27 mouse cellular contexts compared by ENCODE assay signal in the genomic region with DNA sequence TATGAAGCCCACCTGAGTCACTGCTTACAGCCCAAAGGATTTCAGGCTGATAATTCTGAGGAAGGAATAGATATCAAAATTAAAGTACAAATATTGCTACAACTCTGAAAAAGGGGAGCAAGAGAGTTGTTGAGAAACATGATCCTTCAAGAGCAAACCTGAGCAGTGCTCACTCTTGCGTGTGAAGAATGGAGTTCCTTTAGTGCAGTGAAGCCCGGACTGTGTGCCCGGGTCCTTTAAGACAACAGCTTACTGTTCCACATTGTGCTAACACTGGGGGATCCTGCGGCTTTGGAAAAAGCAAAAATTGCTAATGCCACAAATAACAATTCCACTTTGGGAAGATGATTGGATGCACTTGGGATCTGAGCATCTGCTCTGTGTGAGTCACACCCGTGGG.
DNase-seq lines count a peak whose midpoint lies in the region; ATAC-seq lines count a peak whose summit lies in the region.
"Had no signal": no experiment of that assay in that cellular context is flagged by ENCODE, and none has a peak within 500 bp of the region (broad histone marks: within the 10 kb centered on the region; RNA-seq: fewer than 3 reads in every experiment).

No protein-coding gene starts in this region.

- no peak overlapping the region for H3K27ac ChIP-seq in embryonic facial prominence, embryonic 14.5 days (replicated peaks; ENCODE audit: low read depth, low read length)
- no peak overlapping the region for H3K27ac ChIP-seq in embryonic facial prominence, embryonic 10.5 days (replicated peaks)
- no peak overlapping the region for H3K27ac ChIP-seq in kidney, embryonic 15.5 days
- H3K27ac ChIP-seq: embryonic facial prominence, embryonic 15.5 days; heart, embryonic 15.5 days; hindbrain, embryonic 10.5 days; hindbrain, embryonic 13.5 days had no signal

- H3K9me3 ChIP-seq in embryonic facial prominence, embryonic 14.5 days (ENCODE audit: control insufficient read depth, low read length) = no peaks in the 10 kb centered on the region
- H3K9me3 ChIP-seq in embryonic facial prominence, embryonic 10.5 days = no peaks in the 10 kb centered on the region
- no peaks in the 10 kb centered on the region for H3K9me3 ChIP-seq in kidney, embryonic 15.5 days (replicated peaks)
- H3K9me3 ChIP-seq: embryonic facial prominence, embryonic 15.5 days; heart, embryonic 12.5 days; heart, embryonic 15.5 days; hindbrain, embryonic 10.5 days; hindbrain, embryonic 13.5 days had no signal

- ATAC-seq in embryonic facial prominence, embryonic 14.5 days (ENCODE audit: low read depth) = no peak
- ATAC-seq in kidney, embryonic 15.5 days (replicated peaks; ENCODE audit: low FRiP score) = peak; percentile 58; the same call in 1 of the 2 replicates
- ATAC-seq: forebrain, embryonic 16.5 days; hindbrain, embryonic 16.5 days; Patski had no signal

- no peak overlapping the region for H3K9ac ChIP-seq in embryonic facial prominence, embryonic 14.5 days (ENCODE audit: low read depth, low read length)
- H3K9ac ChIP-seq in kidney, embryonic 15.5 days = no peak overlapping the region
- H3K9ac ChIP-seq: embryonic facial prominence, embryonic 15.5 days; heart, embryonic 12.5 days; heart, embryonic 15.5 days; hindbrain, embryonic 13.5 days had no signal

- no peaks in the 10 kb centered on the region for H3K27me3 ChIP-seq in embryonic facial prominence, embryonic 14.5 days (replicated peaks; ENCODE audit: control insufficient read depth, insufficient read depth, low read length)
- H3K27me3 ChIP-seq in embryonic facial prominence, embryonic 10.5 days (replicated peaks; ENCODE audit: low read depth, poor library complexity, severe bottlenecking) = no peaks in the 10 kb centered on the region
- H3K27me3 ChIP-seq in kidney, embryonic 15.5 days = no peaks in the 10 kb centered on the region
- H3K27me3 ChIP-seq: embryonic facial prominence, embryonic 15.5 days; heart, embryonic 12.5 days; heart, embryonic 15.5 days; hindbrain, embryonic 13.5 days had no signal

- no peaks in the 10 kb centered on the region for H3K4me1 ChIP-seq in embryonic facial prominence, embryonic 14.5 days (ENCODE audit: control insufficient read depth, insufficient read depth, low read length)
- H3K4me1 ChIP-seq in embryonic facial prominence, embryonic 10.5 days = peaks cover 4% of the 10 kb centered on the region; the same call in 1 of the 2 replicates
- 0 out of 2 replicates have a peak, but pooled peaks cover 5% of the 10 kb centered on the region for H3K4me1 ChIP-seq in kidney, embryonic 15.5 days
- H3K4me1 ChIP-seq: embryonic facial prominence, embryonic 15.5 days; heart, embryonic 15.5 days had no signal

- no peaks in the 10 kb centered on the region for H3K36me3 ChIP-seq in embryonic facial prominence, embryonic 14.5 days (ENCODE audit: control insufficient read depth, insufficient read depth, low read length)
- no peaks in the 10 kb centered on the region for H3K36me3 ChIP-seq in embryonic facial prominence, embryonic 10.5 days (replicated peaks)
- no peaks in the 10 kb centered on the region for H3K36me3 ChIP-seq in kidney, embryonic 15.5 days
- H3K36me3 ChIP-seq: embryonic facial prominence, embryonic 15.5 days; heart, embryonic 12.5 days; heart, embryonic 15.5 days; hindbrain, embryonic 10.5 days; hindbrain, embryonic 13.5 days had no signal

- no peak overlapping the region for H3K4me3 ChIP-seq in embryonic facial prominence, embryonic 14.5 days (ENCODE audit: low read depth, low read length)
- no peak overlapping the region for H3K4me3 ChIP-seq in embryonic facial prominence, embryonic 10.5 days
- no peak overlapping the region for H3K4me3 ChIP-seq in kidney, embryonic 15.5 days (replicated peaks)
- H3K4me3 ChIP-seq: embryonic facial prominence, embryonic 15.5 days; heart, embryonic 12.5 days; heart, embryonic 15.5 days; hindbrain, embryonic 10.5 days; hindbrain, embryonic 13.5 days had no signal

- peak; percentile 11 for DNase-seq in embryonic facial prominence, embryonic 14.5 days (ENCODE audit: low spot score)
- no peak for DNase-seq in embryonic facial prominence, embryonic 10.5 days (ENCODE audit: low spot score)
- DNase-seq in kidney, adult 11 months = no peak
- peak; percentile 10 for DNase-seq in layer of hippocampus, adult 11-12 months (ENCODE audit: low spot score)
- no peak for DNase-seq in layer of hippocampus, postnatal 25 days (ENCODE audit: extremely low spot score in 1 of 2, low spot score in 1 of 2)
- DNase-seq in thymus, postnatal 0 days (ENCODE audit: low spot score) = no peak
- no peak for DNase-seq in urinary bladder, postnatal 4 days (ENCODE audit: low spot score in 2 of 2)
- DNase-seq: adrenal gland, postnatal 10 days; adrenal gland, postnatal 36 days; cerebellum, adult 11 months; cerebellum, adult 2 months; cerebellum, adult 9-11 months; cerebellum, postnatal 25 days; embryo, embryonic 11 days; gastrocnemius, postnatal 25 days; heart, adult 18-20 months; heart, postnatal 10 days; heart, postnatal 36 days had no signal

- H3K4me2 ChIP-seq in embryonic facial prominence, embryonic 14.5 days (ENCODE audit: low read depth, low read length) = no peak overlapping the region
- no peak overlapping the region for H3K4me2 ChIP-seq in kidney, embryonic 15.5 days
- H3K4me2 ChIP-seq: embryonic facial prominence, embryonic 15.5 days; heart, embryonic 12.5 days; heart, embryonic 15.5 days; hindbrain, embryonic 13.5 days had no signal

- WGBS in embryonic facial prominence, embryonic 14.5 days = 55% methylated on average over 5 of the region's 5 CpGs
- 49% methylated on average over 5 of the region's 5 CpGs for WGBS in embryonic facial prominence, embryonic 10.5 days
- WGBS in kidney, embryonic 15.5 days = 52% methylated on average over 5 of the region's 5 CpGs

Comparison
In these comparisons a context has a peak if more than half of its experiments do, and no peak if none do; other contexts are left out.
1. DNase-seq: peak in embryonic facial prominence, embryonic 14.5 days (single experiment) and layer of hippocampus, adult 11-12 months (single experiment); none in embryonic facial prominence, embryonic 10.5 days (single experiment), kidney, adult 11 months (single experiment), layer of hippocampus, postnatal 25 days (0 of 2), thymus, postnatal 0 days (single experiment) and urinary bladder, postnatal 4 days (0 of 2).